Mouse (Mus musculus): ENCODE results near the gene Catsperd. TPM values are rescaled to one million over a fixed set of nuclear protein-coding genes. Genes with fewer than 3 reads are reported as not detected.

The Catsperd gene
- total and polyA plus RNA-seq, 3 experiments = 0.16 to 0.36 (median 0.21) TPM

DNA sequence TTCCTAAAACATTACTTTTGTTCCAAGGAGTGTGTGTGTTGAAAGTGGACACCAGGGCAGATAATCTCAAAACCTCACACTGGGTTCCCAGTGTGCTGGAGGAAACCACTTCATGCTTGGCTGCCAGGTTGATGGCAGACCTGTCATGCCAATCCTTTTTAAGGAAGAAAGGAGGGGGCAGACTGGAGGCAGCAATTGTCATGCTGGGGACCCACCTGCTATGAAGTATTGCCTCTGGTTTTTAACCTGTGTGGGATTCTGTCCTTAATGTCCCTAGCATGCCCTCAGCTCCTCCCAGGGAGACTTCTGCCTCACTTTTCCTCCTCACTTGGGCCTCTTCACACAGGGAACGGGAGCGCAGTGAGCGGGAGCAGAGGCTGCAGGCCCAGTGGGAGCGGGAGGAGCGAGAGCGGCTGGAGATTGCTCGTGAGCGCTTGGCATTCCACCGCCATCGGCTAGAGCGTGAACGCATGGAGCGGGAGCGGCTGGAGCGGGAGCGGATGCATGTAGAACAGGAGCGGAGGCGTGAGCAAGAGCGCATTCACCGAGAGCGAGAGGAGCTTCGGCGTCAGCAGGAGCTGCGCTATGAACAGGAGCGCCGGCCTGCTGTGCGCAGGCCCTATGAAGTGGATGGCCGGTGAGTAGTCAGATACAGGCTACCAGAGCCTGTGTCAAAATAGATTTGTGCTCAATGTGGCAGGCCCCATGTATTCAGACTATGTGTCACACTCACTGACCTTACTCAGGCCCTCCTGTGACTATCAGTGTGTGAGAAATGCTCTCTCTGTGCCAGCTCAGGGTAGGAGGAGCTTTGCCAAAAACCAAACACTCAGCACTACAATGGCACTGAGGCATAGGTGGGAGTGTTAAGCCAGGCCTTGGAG is 24.5 kb upstream of the Catsperd start:
- no peak overlapping the region for H3K4me3 ChIP-seq (replicated peaks in 1 of 3; ENCODE audit: low read depth in 2 of 3, low read length in 2 of 3, poor library complexity in 1 of 3)

GRCm38 (mm10) chr17:56604070-56604380 is 23.9 kb upstream of the Catsperd start:
- Histone ChIP-seq H3K4me3 (replicated peaks in 1 of 3; ENCODE audit: low read depth in 2 of 3, low read length in 2 of 3, poor library complexity in 1 of 3) (no peak overlapping the region), H3K4me2 (ENCODE audit: insufficient read depth, low read depth, poor library complexity, severe bottlenecking) (no peak overlapping the region), H3K27me3 (replicated peaks) (no peaks in the 10 kb centered on the region), H3K4me1 (ENCODE audit: control insufficient read depth in 1 of 2, insufficient read depth in 2 of 2) (peaks cover 0 to 13% of the 10 kb centered on the region in 2 experiments; a peak in 2 of 4 replicates), H3K9me3 (replicated peaks; ENCODE audit: low read length) (no peaks in the 10 kb centered on the region), H3K9ac (ENCODE audit: insufficient read depth, low read depth) (no peak overlapping the region), H3K27ac (ENCODE audit: insufficient read depth, low read depth) (no peak overlapping the region), H3K79me2 (replicated peaks; ENCODE audit: control insufficient read depth, extremely low read depth, insufficient read depth, poor library complexity, severe bottlenecking) (peaks cover 12% of the 10 kb centered on the region; the same call in 1 of the 2 replicates), H3K36me3 (replicated peaks in 1 of 2; ENCODE audit: control insufficient read depth in 1 of 2, insufficient read depth in 1 of 2, low read length in 1 of 2) (peaks cover 80 to 88% of the 10 kb centered on the region in 2 experiments)
- no peak for TF ChIP-seq BHLHE40 (IDR thresholded peaks at IDR 0.05; ENCODE audit: low read depth, low read length)
- 0 out of 2 replicates have a peak, but pooled peaks have one; percentile 5 for TF ChIP-seq POLR2A (IDR thresholded peaks at IDR 0.05; ENCODE audit: low read depth, low read length)
- no peak for DNase-seq (ENCODE audit: extremely low read depth)
- in situ Hi-C loops (cut with MboI; ENCODE audit: low pct_ligation_motif_present, low pct_unique_long_range_greater_than_20kb, low sequenced_read_pairs) (no loop called here), dilution Hi-C loops (cut with MboI; ENCODE audit: extremely low pct_ligation_motif_present, extremely low pct_unique_long_range_greater_than_20kb, low sequenced_read_pairs) (no loop called here)

More for the DNA sequence above, 24.5 kb upstream of the Catsperd start:
- peaks cover 0 to 10% of the 10 kb centered on the region in 2 experiments; a peak in 2 of 4 replicates for H3K4me1 ChIP-seq (ENCODE audit: control insufficient read depth in 1 of 2, insufficient read depth in 2 of 2)
- peaks cover 6% of the 10 kb centered on the region; the same call in 1 of the 2 replicates for H3K79me2 ChIP-seq (replicated peaks; ENCODE audit: control insufficient read depth, extremely low read depth, insufficient read depth, poor library complexity, severe bottlenecking)
- H3K9me3 ChIP-seq (replicated peaks; ENCODE audit: low read length) = no peaks in the 10 kb centered on the region
- no peak overlapping the region for H3K9ac ChIP-seq (ENCODE audit: insufficient read depth, low read depth)
- DNase-seq (ENCODE audit: extremely low read depth) = no peak
- H3K27me3 ChIP-seq (replicated peaks) = no peaks in the 10 kb centered on the region
- H3K27ac ChIP-seq (ENCODE audit: insufficient read depth, low read depth) = no peak overlapping the region
- dilution Hi-C loops (cut with MboI; ENCODE audit: extremely low pct_ligation_motif_present, extremely low pct_unique_long_range_greater_than_20kb, low sequenced_read_pairs) (no loop called here), in situ Hi-C loops (cut with MboI; ENCODE audit: low pct_ligation_motif_present, low pct_unique_long_range_greater_than_20kb, low sequenced_read_pairs) (no loop called here)
- no peak overlapping the region for H3K4me2 ChIP-seq (ENCODE audit: insufficient read depth, low read depth, poor library complexity, severe bottlenecking)
- H3K36me3 ChIP-seq (replicated peaks in 1 of 2; ENCODE audit: control insufficient read depth in 1 of 2, insufficient read depth in 1 of 2, low read length in 1 of 2) = peaks cover 80 to 90% of the 10 kb centered on the region in 2 experiments
- no peak for TF ChIP-seq BHLHE40 (IDR thresholded peaks at IDR 0.05; ENCODE audit: low read depth, low read length)
- TF ChIP-seq ZMIZ1 (IDR thresholded peaks at IDR 0.05; ENCODE audit: low read depth, low read length) = no peak
- no peak for TF ChIP-seq E2F4 (IDR thresholded peaks at IDR 0.05; ENCODE audit: insufficient replicate concordance, low read depth, low read length)
- TF ChIP-seq KAT2A (IDR thresholded peaks at IDR 0.05; ENCODE audit: insufficient replicate concordance, low read length) = no peak
- no peak for TF ChIP-seq MXI1 (IDR thresholded peaks at IDR 0.05; ENCODE audit: low read depth, low read length)
- TF ChIP-seq RCOR1 (conservative IDR thresholded peaks at IDR 0.05; ENCODE audit: low read depth, low read length) = no peak
- no peak for TF ChIP-seq EP300 (IDR thresholded peaks at IDR 0.05; ENCODE audit: low read length)
- TF ChIP-seq ETS1 (conservative IDR thresholded peaks at IDR 0.05; ENCODE audit: low read depth, low read length) = no peak
- no peak for TF ChIP-seq CHD2 (IDR thresholded peaks at IDR 0.05; ENCODE audit: low read length)
- TF ChIP-seq MAX (IDR thresholded peaks at IDR 0.05; ENCODE audit: low read length) = no peak

- Histone ChIP-seq H3K4me1 (ENCODE audit: control insufficient read depth in 1 of 2, insufficient read depth in 2 of 2) (peaks cover 0 to 13% of the 10 kb centered on the region in 2 experiments; a peak in 2 of 4 replicates), H3K36me3 (replicated peaks in 1 of 2; ENCODE audit: control insufficient read depth in 1 of 2, insufficient read depth in 1 of 2, low read length in 1 of 2) (peaks cover 78 to 85% of the 10 kb centered on the region in 2 experiments), H3K79me2 (replicated peaks; ENCODE audit: control insufficient read depth, extremely low read depth, insufficient read depth, poor library complexity, severe bottlenecking) (peaks cover 16% of the 10 kb centered on the region; the same call in 1 of the 2 replicates), H3K4me2 (ENCODE audit: insufficient read depth, low read depth, poor library complexity, severe bottlenecking) (no peak overlapping the region), H3K9ac (ENCODE audit: insufficient read depth, low read depth) (no peak overlapping the region), H3K27me3 (replicated peaks) (no peaks in the 10 kb centered on the region), H3K9me3 (replicated peaks; ENCODE audit: low read length) (no peaks in the 10 kb centered on the region), H3K27ac (ENCODE audit: insufficient read depth, low read depth) (no peak overlapping the region), H3K4me3 (replicated peaks in 1 of 3; ENCODE audit: low read depth in 2 of 3, low read length in 2 of 3, poor library complexity in 1 of 3) (no peak overlapping the region)
- TF ChIP-seq MEF2A (IDR thresholded peaks at IDR 0.05; ENCODE audit: borderline replicate concordance, low read depth, low read length) (no peak), MAZ (IDR thresholded peaks at IDR 0.05; ENCODE audit: low read depth, low read length) (no peak), NELFE (IDR thresholded peaks at IDR 0.05; ENCODE audit: low read depth, low read length) (no peak), MAX (IDR thresholded peaks at IDR 0.05; ENCODE audit: low read length) (no peak), UBTF (IDR thresholded peaks at IDR 0.05; ENCODE audit: low read depth, low read length) (no peak), POLR2AphosphoS2 (IDR thresholded peaks at IDR 0.05; ENCODE audit: low read depth, low read length) (0 out of 2 replicates have a peak, but pooled peaks have one; percentile 53), MAFK (IDR thresholded peaks at IDR 0.05; ENCODE audit: insufficient replicate concordance, low read length) (no peak), MYC (IDR thresholded peaks at IDR 0.05; ENCODE audit: low read depth, low read length) (no peak), TCF12 (IDR thresholded peaks at IDR 0.05; ENCODE audit: low read depth, low read length) (no peak), ZC3H11A (IDR thresholded peaks at IDR 0.05; ENCODE audit: low read depth, low read length) (no peak), POLR2A (IDR thresholded peaks at IDR 0.05; ENCODE audit: low read depth, low read length) (peak; percentile 4; the same call in 1 of the 2 replicates), SMC3 (IDR thresholded peaks at IDR 0.05; ENCODE audit: low read depth, low read length) (no peak), GABPA (IDR thresholded peaks at IDR 0.05; ENCODE audit: insufficient replicate concordance, low read depth, low read length) (no peak)
- DNase-seq (ENCODE audit: extremely low read depth) = no peak
- dilution Hi-C loops (cut with MboI; ENCODE audit: extremely low pct_ligation_motif_present, extremely low pct_unique_long_range_greater_than_20kb, low sequenced_read_pairs) (no loop called here), in situ Hi-C loops (cut with MboI; ENCODE audit: low pct_ligation_motif_present, low pct_unique_long_range_greater_than_20kb, low sequenced_read_pairs) (no loop called here)
These were observed 23.5 kb upstream of the Catsperd start for GRCm38 (mm10) chr17:56604422-56604821.
